Mouse (Mus musculus): ENCODE results near the gene Ctnnbl1.

DNA sequence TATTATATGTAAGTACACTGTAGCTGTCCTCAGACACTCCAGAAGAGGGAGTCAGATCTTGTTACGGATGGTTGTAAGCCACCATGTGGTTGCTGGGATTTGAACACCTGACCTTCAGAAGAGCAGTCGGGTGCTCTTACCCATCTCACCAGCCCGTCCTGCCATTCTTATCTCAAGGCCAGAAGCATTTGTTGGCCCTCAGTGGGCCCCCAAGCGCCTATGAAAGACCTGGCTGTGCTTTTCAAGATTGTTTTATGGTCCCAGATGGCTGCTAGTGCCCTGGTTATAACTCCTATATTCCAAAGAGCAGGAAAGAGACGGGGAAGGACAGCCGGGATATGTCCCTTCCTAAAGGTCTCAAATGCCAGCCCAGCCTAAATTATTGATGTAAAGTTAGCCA is 118.6 kb downstream of the Ctnnbl1 start:
- TF ChIP-seq CTCF (IDR thresholded peaks at IDR 0.05; ENCODE audit: borderline replicate concordance, extremely low read depth, insufficient read depth, insufficient read length) (no peak), POLR2A (IDR thresholded peaks at IDR 0.05; ENCODE audit: borderline replicate concordance, extremely low read depth, insufficient read depth, insufficient read length, poor library complexity, severe bottlenecking) (no peak)
